Mouse (Mus musculus): ENCODE measurements at regions not wholly inside any gene's neighbourhood (a gene's known extent, or its start where the extent isn't known, plus 50 kb on each side); places are given as distances from the start of the nearest gene placed in this dataset.

DNA sequence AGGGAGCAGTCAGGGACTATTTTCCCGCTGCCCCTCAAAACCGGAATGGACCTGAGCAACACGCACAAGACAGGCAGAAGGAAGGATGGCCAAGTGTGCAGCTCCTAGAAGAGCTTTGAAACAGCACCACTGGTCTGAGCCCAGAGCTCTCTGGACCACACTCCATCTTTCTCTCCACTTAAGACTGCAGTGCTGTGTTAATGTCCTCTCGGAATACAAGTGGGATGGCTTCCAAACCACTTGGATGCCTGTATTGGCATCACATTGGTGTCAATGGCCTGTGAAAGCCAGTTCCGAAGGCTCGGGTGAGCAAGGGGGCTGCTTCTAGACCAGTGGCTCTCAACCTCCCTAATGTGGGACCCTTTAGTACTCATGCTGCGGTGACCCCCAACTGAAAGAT, 77.4 kb upstream of the Ccn6 start:
- no peak for TF ChIP-seq EP300 (IDR thresholded peaks at IDR 0.05; ENCODE audit: low read depth)
- TF ChIP-seq CTCF (IDR thresholded peaks at IDR 0.05; ENCODE audit: low read depth) = no peak
